Mouse (Mus musculus) midbrain, embryonic 10.5 days (tissue): ENCODE measurements around the gene Soga1. TPM values are rescaled to one million over a fixed set of nuclear protein-coding genes. Genes with fewer than 3 reads are reported as not detected.

ENCODE experiments used
- DNase-seq: peaks from one replicate; pipeline ENCODE4 v3.0.0-alpha.2; 2017; ENCODE audit warnings: low spot score
- H3K27ac ChIP-seq: fragments of 300-500 bp; sonication (generic); replicated peaks from 2 replicates; pipeline ENCODE4 v1.5.1; 2016; ENCODE audit warnings: mild to moderate bottlenecking
- H3K27me3 ChIP-seq: fragments of 300-500 bp; sonication (generic); 2 replicates; pipeline ENCODE4 v1.6.1; 2016; ENCODE audit warnings: low read depth, mild to moderate bottlenecking; ENCODE audit not compliant: poor library complexity, severe bottlenecking
- H3K36me3 ChIP-seq: fragments of 300-500 bp; sonication (generic); 2 replicates; pipeline ENCODE4 v1.6.1; 2016; ENCODE audit warnings: mild to moderate bottlenecking, moderate library complexity
- H3K4me1 ChIP-seq: fragments of 300-500 bp; sonication (generic); 2 replicates; pipeline ENCODE4 v1.6.1; 2016
- H3K4me3 ChIP-seq: fragments of 300-500 bp; sonication (generic); 2 replicates; pipeline ENCODE4 v1.5.1; 2016; ENCODE audit warnings: mild to moderate bottlenecking, moderate library complexity
- H3K9me3 ChIP-seq: fragments of 300-500 bp; sonication (generic); replicated peaks from 2 replicates; pipeline ENCODE4 v1.6.1; 2016; ENCODE audit warnings: mild to moderate bottlenecking
- WGBS: fragments of 180-500 bp; shearing (Covaris S2); methylation state at CpG from one replicate; pipeline ENCODE4 v1.1.7; 2016; 5-methylcytosine and 5-hydroxymethylcytosine counted together
- polyA plus RNA-seq: library from polyadenylated mRNA; unstranded; fragments of >200 nt; fragmentation: Nextera tagmentation; extraction: Ambion mirVana; gene quantifications from 2 replicates; pipeline ENCODE4 v1.2.1, GENCODE M21; 2016

The Soga1 gene
- polyA plus RNA-seq, 1 experiment from 2014 or later = 3.6 TPM

- peaks cover 87% of the 10 kb centered on the region for H3K4me1 ChIP-seq
- H3K27ac ChIP-seq = peak overlapping the region; percentile 98
- H3K4me3 ChIP-seq = peak overlapping the region; percentile 98
- no peak for DNase-seq
- peaks cover 46% of the 10 kb centered on the region for H3K36me3 ChIP-seq
- H3K27me3 ChIP-seq = peaks cover 19% of the 10 kb centered on the region
- WGBS = 50% methylated on average over 5 of the region's 5 CpGs
- H3K9me3 ChIP-seq = no peaks in the 10 kb centered on the region
Measured at GRCm38 (mm10) chr2:157077160-157077559, 1.9 kb downstream of the Soga1 start.

GRCm38 (mm10) chr2:157076585-157076984, 2.5 kb downstream of the Soga1 start:
- Histone ChIP-seq H3K4me3 (peak overlapping the region; percentile 98), H3K9me3 (no peaks in the 10 kb centered on the region), H3K27ac (no peak overlapping the region; the same call in 1 of the 2 replicates), H3K4me1 (peaks cover 87% of the 10 kb centered on the region), H3K27me3 (peaks cover 18% of the 10 kb centered on the region), H3K36me3 (peaks cover 52% of the 10 kb centered on the region)
- 85% methylated on average over 7 of the region's 7 CpGs for WGBS
- DNase-seq = no peak

GRCm38 (mm10) chr2:157075685-157076084, 3.4 kb downstream of the Soga1 start:
- H3K27ac ChIP-seq = no peak overlapping the region; the same call in 1 of the 2 replicates
- peaks cover 59% of the 10 kb centered on the region for H3K36me3 ChIP-seq
- peaks cover 9% of the 10 kb centered on the region for H3K27me3 ChIP-seq
- no peaks in the 10 kb centered on the region for H3K9me3 ChIP-seq
- H3K4me3 ChIP-seq = peak overlapping the region; percentile 98
- H3K4me1 ChIP-seq = peaks cover 91% of the 10 kb centered on the region
- 88% methylated on average over 3 of the region's 3 CpGs for WGBS
- DNase-seq = no peak

- no peak for DNase-seq
- H3K9me3 ChIP-seq = no peaks in the 10 kb centered on the region
- 88% methylated on average over 3 of the region's 3 CpGs for WGBS
- H3K4me1 ChIP-seq = peaks cover 92% of the 10 kb centered on the region
- H3K27ac ChIP-seq = no peak overlapping the region
- H3K27me3 ChIP-seq = peaks cover 4% of the 10 kb centered on the region
- peaks cover 64% of the 10 kb centered on the region for H3K36me3 ChIP-seq
- H3K4me3 ChIP-seq = peak overlapping the region; percentile 98; the same call in 1 of the 2 replicates
Measured at GRCm38 (mm10) chr2:157075226-157075625, 3.8 kb downstream of the Soga1 start.

GRCm38 (mm10) chr2:157074772-157075171, 4.3 kb downstream of the Soga1 start:
- peak overlapping the region; percentile 4; the same call in 1 of the 2 replicates for H3K4me3 ChIP-seq
- no peak overlapping the region for H3K27ac ChIP-seq
- peaks cover 67% of the 10 kb centered on the region for H3K36me3 ChIP-seq
- 83% methylated on average over 5 of the region's 5 CpGs for WGBS
- H3K27me3 ChIP-seq = no peaks in the 10 kb centered on the region; the same call in 1 of the 2 replicates
- H3K4me1 ChIP-seq = peaks cover 92% of the 10 kb centered on the region
- no peak for DNase-seq
- H3K9me3 ChIP-seq = no peaks in the 10 kb centered on the region

- 86% methylated on average over 9 of the region's 9 CpGs for WGBS
- Histone ChIP-seq H3K27ac (no peak overlapping the region), H3K4me3 (0 out of 2 replicates have a peak overlapping the region, but pooled peaks have one; percentile 4), H3K4me1 (peaks cover 92% of the 10 kb centered on the region), H3K36me3 (peaks cover 67% of the 10 kb centered on the region), H3K27me3 (no peaks in the 10 kb centered on the region), H3K9me3 (no peaks in the 10 kb centered on the region)
- no peak for DNase-seq
Measured at GRCm38 (mm10) chr2:157074186-157074724, 4.8 kb downstream of the Soga1 start.

- Histone ChIP-seq H3K9me3 (no peaks in the 10 kb centered on the region), H3K27ac (no peak overlapping the region), H3K4me1 (peaks cover 99% of the 10 kb centered on the region), H3K27me3 (no peaks in the 10 kb centered on the region), H3K36me3 (peaks cover 73% of the 10 kb centered on the region), H3K4me3 (no peak overlapping the region)
- DNase-seq = no peak
- WGBS = 83% methylated on average over 9 of the region's 9 CpGs
Measured at GRCm38 (mm10) chr2:157073378-157074052, 5.5 kb downstream of the Soga1 start.

- Histone ChIP-seq H3K9me3 (no peaks in the 10 kb centered on the region), H3K36me3 (peaks cover 77% of the 10 kb centered on the region), H3K27ac (no peak overlapping the region), H3K27me3 (no peaks in the 10 kb centered on the region), H3K4me3 (no peak overlapping the region), H3K4me1 (peaks cover 100% of the 10 kb centered on the region)
- 78% methylated on average over 9 of the region's 9 CpGs for WGBS
- no peak for DNase-seq
Measured at GRCm38 (mm10) chr2:157072316-157072990, 6.6 kb downstream of the Soga1 start.

GRCm38 (mm10) chr2:157071556-157071955, 7.5 kb downstream of the Soga1 start:
- no peak for DNase-seq
- peaks cover 81% of the 10 kb centered on the region for H3K36me3 ChIP-seq
- WGBS = 84% methylated on average over 2 of the region's 2 CpGs
- H3K4me3 ChIP-seq = no peak overlapping the region
- H3K9me3 ChIP-seq = no peaks in the 10 kb centered on the region
- no peaks in the 10 kb centered on the region for H3K27me3 ChIP-seq
- H3K4me1 ChIP-seq = peaks cover 100% of the 10 kb centered on the region
- H3K27ac ChIP-seq = 0 out of 2 replicates have a peak overlapping the region, but pooled peaks have one; percentile 23

- H3K27ac ChIP-seq = peak overlapping the region; percentile 69; the same call in 1 of the 2 replicates
- no peaks in the 10 kb centered on the region for H3K9me3 ChIP-seq
- peaks cover 76% of the 10 kb centered on the region for H3K36me3 ChIP-seq
- no peak overlapping the region; the same call in 1 of the 2 replicates for H3K4me3 ChIP-seq
- no peaks in the 10 kb centered on the region for H3K27me3 ChIP-seq
- no peak for DNase-seq
- WGBS = 72% methylated on average over 9 of the region's 9 CpGs
- H3K4me1 ChIP-seq = peaks cover 97% of the 10 kb centered on the region
Measured at GRCm38 (mm10) chr2:157070365-157070764, 8.7 kb downstream of the Soga1 start.

- Histone ChIP-seq H3K4me1 (peaks cover 97% of the 10 kb centered on the region), H3K36me3 (peaks cover 77% of the 10 kb centered on the region), H3K4me3 (no peak overlapping the region; the same call in 1 of the 2 replicates), H3K9me3 (no peaks in the 10 kb centered on the region), H3K27ac (peak overlapping the region; percentile 69), H3K27me3 (no peaks in the 10 kb centered on the region)
- 53% methylated on average over 3 of the region's 3 CpGs for WGBS
- DNase-seq = no peak
Measured at GRCm38 (mm10) chr2:157069755-157070315, 9.2 kb downstream of the Soga1 start.

- no peak overlapping the region for H3K4me3 ChIP-seq
- H3K36me3 ChIP-seq = peaks cover 78% of the 10 kb centered on the region
- no peak for DNase-seq
- H3K27me3 ChIP-seq = no peaks in the 10 kb centered on the region
- peak overlapping the region; percentile 69 for H3K27ac ChIP-seq
- WGBS = 53% methylated on average over 3 of the region's 3 CpGs
- H3K4me1 ChIP-seq = peaks cover 97% of the 10 kb centered on the region
- no peaks in the 10 kb centered on the region for H3K9me3 ChIP-seq
Measured at GRCm38 (mm10) chr2:157069355-157069735, 9.7 kb downstream of the Soga1 start.
